Mouse (Mus musculus) urinary bladder, postnatal 14 days (tissue): Measurements from ENCODE around the gene Ube2v1.

Experiments used
- DNase-seq: peaks from one replicate; pipeline ENCODE4 v3.0.0; 2021; ENCODE audit warnings: low spot score

Ube2v1 gene

DNA sequence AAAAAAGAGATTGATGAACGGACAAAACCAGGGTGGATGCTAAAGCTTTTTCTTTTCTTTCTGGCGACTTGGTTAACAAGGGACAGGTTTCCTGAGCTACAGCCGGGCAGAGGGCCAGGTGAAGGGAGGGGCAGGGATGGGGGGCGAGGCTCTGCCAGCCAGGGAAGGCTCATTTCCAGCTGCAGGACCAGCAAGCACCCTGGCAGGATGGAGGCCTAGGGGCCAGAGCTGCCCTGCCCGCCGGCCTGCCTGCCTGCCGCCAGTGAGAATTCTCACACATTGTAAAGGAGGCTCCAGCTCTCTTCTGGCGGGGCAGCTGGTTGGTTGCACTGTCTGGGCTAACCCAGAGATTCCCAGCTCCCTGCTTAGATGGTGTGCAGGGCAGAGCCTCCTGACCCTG is 69.8 kb downstream of the Ube2v1 start:
- DNase-seq = no peak

- no peak for DNase-seq
Measured at GRCm38 (mm10) chr2:167559413-167559812, 72.5 kb downstream of the Ube2v1 start.
